Mouse (Mus musculus) embryonic facial prominence, embryonic 14.5 days (tissue): ENCODE measurements around the gene Gstt4. TPM values are rescaled to one million over a fixed set of nuclear protein-coding genes. Genes with fewer than 3 reads are reported as not detected.
"Not testable (repeated sequence)": the region's sequence is repeated elsewhere in the genome, so short reads cannot be mapped to it uniquely, and the experiment has no call there.

ENCODE experiments used
- ATAC-seq: fragments of 200-750 bp; cut with Nextera tagmentation; 2 replicates; pipeline ENCODE4 v1.8.0; 2017; ENCODE audit warnings: low read depth, moderate number of reproducible peaks, moderate TSS enrichment
- DNase-seq: peaks from one replicate; pipeline ENCODE4 v3.0.0-alpha.2; 2015; ENCODE audit warnings: low spot score
- H3K27ac ChIP-seq: fragments of 300-500 bp; sonication (generic); replicated peaks from 2 replicates; pipeline ENCODE4 v1.5.1; 2014; ENCODE audit warnings: low read depth, mild to moderate bottlenecking, low read length, moderate library complexity
- H3K27me3 ChIP-seq: fragments of 300-500 bp; sonication (generic); replicated peaks from 2 replicates; pipeline ENCODE4 v1.6.1; 2014; ENCODE audit warnings: low read length; ENCODE audit not compliant: control insufficient read depth, insufficient read depth
- H3K36me3 ChIP-seq: fragments of 300-500 bp; sonication (generic); 2 replicates; pipeline ENCODE4 v1.6.1; 2014; ENCODE audit warnings: low read length, mixed read lengths; ENCODE audit not compliant: control insufficient read depth, insufficient read depth
- H3K4me1 ChIP-seq: fragments of 300-500 bp; sonication (generic); 2 replicates; pipeline ENCODE4 v1.6.1; 2014; ENCODE audit warnings: antibody characterized with exemption, low read length; ENCODE audit not compliant: control insufficient read depth, insufficient read depth
- H3K4me2 ChIP-seq: fragments of 300-500 bp; sonication (generic); 2 replicates; pipeline ENCODE4 v1.6.1; 2014; ENCODE audit warnings: low read depth, mild to moderate bottlenecking, low read length, moderate library complexity, mixed read lengths
- H3K4me3 ChIP-seq: fragments of 300-500 bp; sonication (generic); 2 replicates; pipeline ENCODE4 v1.5.1; 2014; ENCODE audit warnings: low read depth, mild to moderate bottlenecking, low read length
- H3K9ac ChIP-seq: fragments of 300-500 bp; sonication (generic); 2 replicates; pipeline ENCODE4 v1.6.1; 2014; ENCODE audit warnings: low read depth, mild to moderate bottlenecking, low read length, moderate library complexity, mixed read lengths
- H3K9me3 ChIP-seq: fragments of 300-500 bp; sonication (generic); 2 replicates; pipeline ENCODE4 v1.6.1; 2016; ENCODE audit warnings: low read length; ENCODE audit not compliant: control insufficient read depth
- WGBS: fragments of 180-500 bp; shearing (Covaris S2); extraction: QIAGEN DNeasy Blood & Tissue Kit; methylation state at CpG from one replicate; pipeline ENCODE4 v1.1.7; 2014; 5-methylcytosine and 5-hydroxymethylcytosine counted together
- polyA plus RNA-seq: library from polyadenylated mRNA; unstranded; fragments of >200 nt; fragmentation: Nextera tagmentation; extraction: Ambion mirVana; gene quantifications from 2 replicates; pipeline ENCODE4 v1.2.1, GENCODE M21; 2014

Gstt4 gene
- polyA plus RNA-seq, 1 experiment from 2014 or later = not detected

DNA sequence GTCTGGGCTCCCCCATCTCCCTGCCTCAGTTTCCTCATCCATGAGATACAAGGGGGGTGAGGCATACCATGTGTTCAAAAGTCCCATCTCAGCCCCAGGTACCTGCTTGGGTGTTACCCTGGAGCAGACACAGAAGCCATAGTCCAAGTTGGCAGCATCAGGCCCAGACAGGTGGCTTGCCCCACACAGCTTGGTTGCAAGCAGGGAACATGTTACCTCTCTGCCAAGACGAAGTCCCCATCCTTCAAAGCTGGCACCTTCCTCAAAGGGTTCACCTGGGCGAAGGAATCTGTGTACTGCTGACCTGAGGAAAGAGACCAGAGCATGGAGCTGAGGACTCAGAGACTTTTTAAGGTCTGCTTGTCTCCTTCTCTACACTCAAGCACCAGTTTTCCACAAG is 44.5 kb downstream of the Gstt4 start:
- Histone ChIP-seq H3K27me3 (0 out of 2 replicates have a peak, but pooled peaks cover 10% of the 10 kb centered on the region), H3K9ac (no peak overlapping the region), H3K4me3 (no peak overlapping the region), H3K36me3 (no peaks in the 10 kb centered on the region), H3K4me2 (no peak overlapping the region), H3K4me1 (0 out of 2 replicates have a peak, but pooled peaks cover 5% of the 10 kb centered on the region), H3K9me3 (no peaks in the 10 kb centered on the region), H3K27ac (no peak overlapping the region)
- DNase-seq (no peak), ATAC-seq (no peak)
- 87% methylated on average over 2 of the region's 2 CpGs for WGBS

DNA sequence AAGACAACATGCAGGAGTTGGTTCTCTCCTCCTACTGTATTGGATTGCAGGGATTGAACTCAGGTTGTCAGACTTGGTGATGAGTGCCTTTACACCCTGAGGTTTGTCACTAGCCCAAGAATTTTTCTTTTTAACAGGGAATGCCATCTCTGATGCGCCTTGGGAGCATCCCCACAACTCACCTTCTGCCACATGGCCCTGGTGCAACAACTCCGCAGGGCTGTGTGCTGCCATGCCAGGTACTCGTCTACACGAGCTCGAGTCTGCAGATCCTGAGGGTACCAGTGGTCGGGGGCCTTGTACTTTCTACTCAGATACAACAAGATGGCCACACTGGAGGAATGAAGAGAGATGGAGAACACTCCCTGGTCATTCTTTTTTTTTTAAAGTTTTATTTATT is 45.8 kb downstream of the Gstt4 start:
- no peak overlapping the region for H3K4me2 ChIP-seq
- H3K27me3 ChIP-seq = 0 out of 2 replicates have a peak, but pooled peaks cover 10% of the 10 kb centered on the region
- H3K27ac ChIP-seq = no peak overlapping the region
- DNase-seq (no peak), ATAC-seq (no peak)
- no peak overlapping the region for H3K4me3 ChIP-seq
- no peaks in the 10 kb centered on the region for H3K36me3 ChIP-seq
- H3K9ac ChIP-seq = no peak overlapping the region
- 80% methylated on average over 6 of the region's 6 CpGs for WGBS
- 0 out of 2 replicates have a peak, but pooled peaks cover 15% of the 10 kb centered on the region for H3K4me1 ChIP-seq
- H3K9me3 ChIP-seq = no peaks in the 10 kb centered on the region

GRCm38 (mm10) chr10:75774587-75774986 is 47.8 kb downstream of the Gstt4 start:
- H3K4me2 ChIP-seq = no peak overlapping the region
- H3K36me3 ChIP-seq = no peaks in the 10 kb centered on the region
- H3K4me3 ChIP-seq = no peak overlapping the region
- H3K27me3 ChIP-seq = 0 out of 2 replicates have a peak, but pooled peaks cover 4% of the 10 kb centered on the region
- no peak for ATAC-seq
- 90% methylated on average over 9 of the region's 9 CpGs for WGBS
- 0 out of 2 replicates have a peak, but pooled peaks cover 11% of the 10 kb centered on the region for H3K4me1 ChIP-seq
- no peak overlapping the region for H3K9ac ChIP-seq
- H3K27ac ChIP-seq = no peak overlapping the region
- DNase-seq = no peak
- H3K9me3 ChIP-seq = no peaks in the 10 kb centered on the region

DNA sequence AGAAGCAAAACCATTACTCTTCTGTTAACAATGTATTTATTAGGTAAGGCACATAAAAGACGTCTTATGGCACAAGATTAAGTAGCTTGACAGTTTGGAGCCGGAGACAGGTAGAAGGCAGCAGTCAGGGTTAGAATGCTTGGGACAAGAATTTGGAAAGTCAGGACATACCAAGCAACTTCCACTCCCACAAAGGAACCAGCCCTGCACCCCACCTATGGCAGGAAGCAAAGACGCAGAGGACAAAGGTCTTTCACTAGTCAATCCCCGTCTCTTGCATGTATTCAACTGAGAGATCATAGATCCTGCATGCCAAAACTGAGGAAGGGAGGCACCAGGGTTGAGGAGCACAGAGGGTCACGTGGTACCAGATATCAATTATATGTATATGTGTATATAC is 48.2 kb downstream of the Gstt4 start:
- Histone ChIP-seq H3K9me3 (no peaks in the 10 kb centered on the region), H3K27ac (no peak overlapping the region), H3K27me3 (no peaks in the 10 kb centered on the region), H3K9ac (no peak overlapping the region), H3K36me3 (no peaks in the 10 kb centered on the region), H3K4me1 (0 out of 2 replicates have a peak, but pooled peaks cover 10% of the 10 kb centered on the region), H3K4me2 (no peak overlapping the region), H3K4me3 (no peak overlapping the region)
- DNase-seq (no peak), ATAC-seq (no peak)
- 88% methylated on average over 5 of the region's 5 CpGs for WGBS

DNA sequence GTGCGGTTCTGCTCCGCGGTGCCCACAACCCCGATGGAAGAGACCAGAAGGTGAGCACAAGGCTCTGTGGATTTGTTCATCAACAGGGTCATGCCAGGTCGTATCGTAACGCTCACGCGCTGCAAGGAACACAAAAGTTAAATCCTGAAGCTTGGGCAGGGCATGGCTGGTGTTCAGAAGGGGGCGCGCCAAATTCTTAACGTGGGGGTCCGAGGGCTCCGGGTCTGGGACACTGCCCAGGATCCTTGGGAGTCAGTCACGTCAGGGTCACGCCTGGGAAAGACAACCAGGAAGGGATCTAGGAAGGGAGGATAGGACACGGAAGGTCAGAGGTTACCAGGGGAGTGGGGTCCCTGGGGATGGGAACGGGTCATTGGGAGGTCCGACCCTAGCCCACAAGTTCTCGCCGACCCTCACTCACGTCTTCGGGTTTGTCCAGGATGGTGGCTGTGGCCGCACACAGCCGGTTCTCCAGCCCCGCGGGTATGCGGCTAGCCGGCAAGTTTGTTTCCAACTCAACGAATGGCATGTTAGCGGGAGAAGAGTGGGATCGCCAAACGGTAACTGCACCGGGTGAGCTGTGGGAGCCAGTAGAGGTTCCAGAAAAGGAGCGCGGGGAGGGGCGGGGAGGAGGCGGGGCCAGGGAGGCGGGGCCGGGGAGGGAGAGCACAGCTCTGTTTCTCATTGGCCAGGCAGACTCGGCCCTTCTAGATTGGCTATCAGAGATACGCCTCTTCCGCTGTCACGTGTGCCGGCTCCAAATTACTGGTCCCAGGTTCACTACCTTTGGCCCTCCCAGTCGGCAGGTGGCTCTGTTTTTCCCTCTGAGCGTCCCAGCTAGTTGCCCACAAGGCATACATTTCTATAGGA is 49.3 kb downstream of the Gstt4 start, which contains the start of gene Ddt:
Gene Ddt (minus strand): TSS at position 620 of the 870 bp plus-strand sequence.
- Histone ChIP-seq H3K9me3 (no peaks in the 10 kb centered on the region), H3K4me1 (0 out of 2 replicates have a peak, but pooled peaks cover 10% of the 10 kb centered on the region), H3K4me3 (peak within 1 kb of the TSS; percentile 57), H3K27ac (no peak within 1 kb of the TSS; the same call in 1 of the 2 replicates), H3K36me3 (no peaks in the 10 kb centered on the region), H3K4me2 (peak within 1 kb of the TSS; percentile 97), H3K27me3 (no peaks in the 10 kb centered on the region), H3K9ac (peak within 1 kb of the TSS; percentile 64)
- WGBS = 0% methylated on average over 38 of the region's 47 CpGs
- DNase-seq (peak; percentile 97), ATAC-seq (peak; percentile 96)

DNA sequence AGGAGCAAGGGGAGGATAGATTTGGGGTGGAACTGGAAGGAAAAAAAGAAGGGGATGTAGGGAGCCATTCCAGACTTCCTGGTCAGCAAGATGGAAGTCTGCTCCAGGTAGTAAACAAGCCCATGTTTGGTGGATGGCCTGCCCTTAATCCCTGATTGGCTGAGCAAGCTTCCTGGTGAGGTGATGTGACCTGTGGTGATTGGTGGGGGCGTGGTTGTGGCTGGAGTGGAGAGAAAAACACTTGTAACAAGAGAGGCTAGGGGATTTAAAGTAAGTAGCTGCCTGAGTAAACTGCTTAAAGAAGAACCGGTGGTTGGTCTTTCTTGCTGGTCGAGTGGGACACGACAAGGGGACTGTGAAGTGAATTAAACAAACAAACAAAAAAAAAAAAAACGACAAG is 54.6 kb downstream of the Gstt4 start:
- H3K36me3 ChIP-seq, DNase-seq, H3K27ac ChIP-seq, ATAC-seq, H3K9me3 ChIP-seq, H3K4me2 ChIP-seq, H3K27me3 ChIP-seq, H3K9ac ChIP-seq, H3K4me3 ChIP-seq: not testable (repeated sequence)
- 35% methylated on average over 5 of the region's 5 CpGs for WGBS
- peaks cover 15% of the 10 kb centered on the region; the same call in 1 of the 2 replicates for H3K4me1 ChIP-seq

- no peaks in the 10 kb centered on the region for H3K27me3 ChIP-seq
- no peak overlapping the region for H3K4me2 ChIP-seq
- H3K9ac ChIP-seq = no peak overlapping the region
- DNase-seq (no peak), ATAC-seq (no peak)
- no peaks in the 10 kb centered on the region for H3K9me3 ChIP-seq
- H3K4me3 ChIP-seq = no peak overlapping the region
- no peak overlapping the region for H3K27ac ChIP-seq
- H3K36me3 ChIP-seq = no peaks in the 10 kb centered on the region
- H3K4me1 ChIP-seq = peaks cover 7% of the 10 kb centered on the region; the same call in 1 of the 2 replicates
- 89% methylated on average over 6 of the region's 6 CpGs for WGBS
Observed at GRCm38 (mm10) chr10:75766856-75767255, 55.5 kb downstream of the Gstt4 start.
